Mouse (Mus musculus): ENCODE measurements at regions not wholly inside any gene's neighbourhood (a gene's known extent, or its start where the extent isn't known, plus 50 kb on each side); places are given as distances from the start of the nearest gene placed in this dataset.

- no peak for DNase-seq (ENCODE audit: low spot score in 2 of 2)
These were observed 98.1 kb downstream of the Kdr start for GRCm38 (mm10) chr5:75880088-75880684.

- no peak for DNase-seq (ENCODE audit: low spot score in 2 of 2)
These were observed 99.9 kb downstream of the Kdr start for GRCm38 (mm10) chr5:75878361-75878760.

GRCm38 (mm10) chr5:75877609-75877971 lies 100.7 kb downstream of the Kdr start:
- no peak for DNase-seq (ENCODE audit: low spot score in 2 of 2)

- no peak for DNase-seq (ENCODE audit: low spot score in 2 of 2)
These were observed 101.2 kb downstream of the Kdr start for GRCm38 (mm10) chr5:75876871-75877608.

GRCm38 (mm10) chr5:75871120-75871519 lies 107.1 kb downstream of the Kdr start:
- peak; percentile 56 to 63 for DNase-seq (ENCODE audit: low spot score in 2 of 2)

GRCm38 (mm10) chr5:75870666-75871065 lies 107.6 kb downstream of the Kdr start:
- DNase-seq (ENCODE audit: low spot score in 2 of 2) = no peak

- no peak for DNase-seq (ENCODE audit: low spot score in 2 of 2)
These were observed 108.7 kb downstream of the Kdr start for GRCm38 (mm10) chr5:75869535-75869934.

GRCm38 (mm10) chr5:75865096-75865495 lies 113.2 kb downstream of the Kdr start:
- no peak for DNase-seq (ENCODE audit: low spot score in 2 of 2)

GRCm38 (mm10) chr5:75863358-75863757 lies 114.9 kb downstream of the Kdr start:
- DNase-seq (ENCODE audit: low spot score in 2 of 2) = no peak

GRCm38 (mm10) chr5:75862630-75862991 lies 115.6 kb downstream of the Kdr start:
- peak; percentile 80 to 85 for DNase-seq (ENCODE audit: low spot score in 2 of 2)

- no peak for DNase-seq (ENCODE audit: low spot score in 2 of 2)
These were observed 116.2 kb downstream of the Kdr start for GRCm38 (mm10) chr5:75861916-75862629.

GRCm38 (mm10) chr5:75859316-75859836 lies 118.9 kb downstream of the Kdr start:
- no peak for DNase-seq (ENCODE audit: low spot score in 2 of 2)

GRCm38 (mm10) chr5:75850855-75851254 lies 127.4 kb downstream of the Kdr start:
- DNase-seq (ENCODE audit: low spot score in 2 of 2) = no peak

- peak in 1 of 2 experiments; percentile 4 for DNase-seq (ENCODE audit: low spot score in 2 of 2)
These were observed 130.3 kb downstream of the Kdr start for GRCm38 (mm10) chr5:75847966-75848365.

- DNase-seq (ENCODE audit: low spot score in 2 of 2) = peak in 1 of 2 experiments; percentile 16
These were observed 130.9 kb downstream of the Kdr start for GRCm38 (mm10) chr5:75847341-75847740.

- peak in 1 of 2 experiments; percentile 18 for DNase-seq (ENCODE audit: low spot score in 2 of 2)
These were observed 132.2 kb downstream of the Kdr start for GRCm38 (mm10) chr5:75846016-75846415.

GRCm38 (mm10) chr5:75843807-75844206 lies 134.5 kb downstream of the Kdr start:
- DNase-seq (ENCODE audit: low spot score in 2 of 2) = no peak

- no peak for DNase-seq (ENCODE audit: low spot score in 2 of 2)
These were observed 137.8 kb downstream of the Kdr start for GRCm38 (mm10) chr5:75840421-75840820.

- DNase-seq (ENCODE audit: low spot score in 2 of 2) = peak; percentile 42 to 54
These were observed 142.7 kb downstream of the Kdr start for GRCm38 (mm10) chr5:75835556-75835961.

- DNase-seq (ENCODE audit: low spot score in 2 of 2) = no peak
These were observed 143.3 kb downstream of the Kdr start for GRCm38 (mm10) chr5:75834766-75835555.

GRCm38 (mm10) chr5:75832341-75832740 lies 145.9 kb downstream of the Kdr start:
- no peak for DNase-seq (ENCODE audit: low spot score in 2 of 2)
